Mouse (Mus musculus): Measurements from ENCODE around the gene Mtx1. TPM values are rescaled to one million over a fixed set of nuclear protein-coding genes. Genes with fewer than 3 reads are reported as not detected.
A peak's percentile ranks its signal among the peaks of the same experiment; 100 is the strongest.

Mtx1 gene
- polyA plus RNA-seq, 1 experiment from 2014 or later: 158 TPM

GRCm38 (mm10) chr3:89237682-89238081 lies 10.8 kb upstream of the Mtx1 start:
- Histone ChIP-seq H3K9me3 (no peaks in the 10 kb centered on the region), H3K4me1 (replicated peaks) (peaks cover 7% of the 10 kb centered on the region), H3K27me3 (no peaks in the 10 kb centered on the region), H3K4me2 (replicated peaks) (no peak overlapping the region), H3K27ac (no peak overlapping the region), H3K9ac (replicated peaks) (no peak overlapping the region), H3K4me3 (replicated peaks) (no peak overlapping the region), H3K36me3 (peaks cover 98% of the 10 kb centered on the region)
- ATAC-seq: no peak
- WGBS: 95% methylated on average over 21 of the region's 21 CpGs

- H3K36me3 ChIP-seq: peaks cover 90% of the 10 kb centered on the region
- no peak overlapping the region; the same call in 1 of the 2 replicates for H3K27ac ChIP-seq
- H3K9ac ChIP-seq (replicated peaks): no peak overlapping the region
- H3K4me3 ChIP-seq (replicated peaks): no peak overlapping the region
- ATAC-seq: no peak
- no peaks in the 10 kb centered on the region for H3K9me3 ChIP-seq
- H3K4me1 ChIP-seq (replicated peaks): no peaks in the 10 kb centered on the region
- H3K27me3 ChIP-seq: no peaks in the 10 kb centered on the region
- no peak overlapping the region for H3K4me2 ChIP-seq (replicated peaks)
- WGBS: 95% methylated on average over 10 of the region's 10 CpGs
Measured at GRCm38 (mm10) chr3:89236516-89236915, 9.6 kb upstream of the Mtx1 start.

- peaks cover 62% of the 10 kb centered on the region for H3K36me3 ChIP-seq
- no peak overlapping the region for H3K9ac ChIP-seq (replicated peaks)
- no peak overlapping the region for H3K4me3 ChIP-seq (replicated peaks)
- no peak for ATAC-seq
- no peaks in the 10 kb centered on the region for H3K9me3 ChIP-seq
- H3K27me3 ChIP-seq: no peaks in the 10 kb centered on the region
- WGBS: 89% methylated on average over 14 of the region's 14 CpGs
- no peak overlapping the region for H3K27ac ChIP-seq
- H3K4me2 ChIP-seq (replicated peaks): no peak overlapping the region
- peaks cover 8% of the 10 kb centered on the region for H3K4me1 ChIP-seq (replicated peaks)
Measured at GRCm38 (mm10) chr3:89233562-89234110, 6.7 kb upstream of the Mtx1 start.

GRCm38 (mm10) chr3:89232614-89233013 lies 5.7 kb upstream of the Mtx1 start:
- 74% methylated on average over 6 of the region's 6 CpGs for WGBS
- Histone ChIP-seq H3K27ac (no peak overlapping the region), H3K36me3 (peaks cover 51% of the 10 kb centered on the region)

GRCm38 (mm10) chr3:89231772-89232275 lies 4.9 kb upstream of the Mtx1 start:
- WGBS: 85% methylated on average over 16 of the region's 16 CpGs
- H3K9me3 ChIP-seq: no peaks in the 10 kb centered on the region
- H3K4me1 ChIP-seq (replicated peaks): peaks cover 26% of the 10 kb centered on the region
- H3K36me3 ChIP-seq: peaks cover 44% of the 10 kb centered on the region
- H3K27me3 ChIP-seq: no peaks in the 10 kb centered on the region
- H3K27ac ChIP-seq: no peak overlapping the region
- no peak overlapping the region for H3K4me3 ChIP-seq (replicated peaks)
- H3K4me2 ChIP-seq (replicated peaks): no peak overlapping the region
- no peak overlapping the region for H3K9ac ChIP-seq (replicated peaks)
- ATAC-seq: no peak

More at GRCm38 (mm10) chr3:89232614-89233013, 5.7 kb upstream of the Mtx1 start:
- Histone ChIP-seq H3K4me1 (replicated peaks) (peaks cover 18% of the 10 kb centered on the region), H3K27me3 (no peaks in the 10 kb centered on the region), H3K9me3 (no peaks in the 10 kb centered on the region), H3K9ac (replicated peaks) (no peak overlapping the region), H3K4me2 (replicated peaks) (no peak overlapping the region), H3K4me3 (replicated peaks) (no peak overlapping the region)
- no peak for ATAC-seq

- peaks cover 31% of the 10 kb centered on the region for H3K4me1 ChIP-seq (replicated peaks)
- no peak for ATAC-seq
- H3K4me3 ChIP-seq (replicated peaks): no peak overlapping the region
- no peak overlapping the region for H3K4me2 ChIP-seq (replicated peaks)
- WGBS: 80% methylated on average over 7 of the region's 7 CpGs
- no peak overlapping the region for H3K27ac ChIP-seq
- H3K27me3 ChIP-seq: no peaks in the 10 kb centered on the region
- peaks cover 39% of the 10 kb centered on the region for H3K36me3 ChIP-seq
- no peaks in the 10 kb centered on the region for H3K9me3 ChIP-seq
- H3K9ac ChIP-seq (replicated peaks): no peak overlapping the region
Measured at GRCm38 (mm10) chr3:89231345-89231744, 4.5 kb upstream of the Mtx1 start.

GRCm38 (mm10) chr3:89230561-89230960 lies 3.7 kb upstream of the Mtx1 start:
- no peak overlapping the region for H3K9ac ChIP-seq (replicated peaks)

GRCm38 (mm10) chr3:89229276-89229675 lies 2.4 kb upstream of the Mtx1 start:
- no peaks in the 10 kb centered on the region for H3K9me3 ChIP-seq
- peaks cover 51% of the 10 kb centered on the region for H3K4me1 ChIP-seq (replicated peaks)
- ATAC-seq: no peak
- no peaks in the 10 kb centered on the region for H3K27me3 ChIP-seq
- H3K4me3 ChIP-seq (replicated peaks): no peak overlapping the region
- peaks cover 19% of the 10 kb centered on the region for H3K36me3 ChIP-seq
- WGBS: 56% methylated on average over 4 of the region's 4 CpGs
- no peak overlapping the region for H3K27ac ChIP-seq
- H3K4me2 ChIP-seq (replicated peaks): peak overlapping the region; percentile 83; the same call in 1 of the 2 replicates
- H3K9ac ChIP-seq (replicated peaks): no peak overlapping the region

More at GRCm38 (mm10) chr3:89230561-89230960, 3.7 kb upstream of the Mtx1 start:
- H3K27ac ChIP-seq: no peak overlapping the region
- ATAC-seq: no peak
- H3K4me3 ChIP-seq (replicated peaks): no peak overlapping the region
- no peak overlapping the region for H3K4me2 ChIP-seq (replicated peaks)
- H3K9me3 ChIP-seq: no peaks in the 10 kb centered on the region
- H3K27me3 ChIP-seq: no peaks in the 10 kb centered on the region
- peaks cover 38% of the 10 kb centered on the region for H3K4me1 ChIP-seq (replicated peaks)
- WGBS: 93% methylated on average over 2 of the region's 2 CpGs
- H3K36me3 ChIP-seq: peaks cover 31% of the 10 kb centered on the region

GRCm38 (mm10) chr3:89228836-89229235 lies 1.9 kb upstream of the Mtx1 start, which contains the start of gene Muc1:
TSS of gene Muc1 (plus strand) at chr3:89229057.
- ATAC-seq: no peak
- Histone ChIP-seq H3K9me3 (no peaks in the 10 kb centered on the region), H3K4me2 (replicated peaks) (peak within 1 kb of the TSS; percentile 83), H3K27me3 (no peaks in the 10 kb centered on the region), H3K9ac (replicated peaks) (peak within 1 kb of the TSS; percentile 85), H3K4me3 (replicated peaks) (peak within 1 kb of the TSS; percentile 68), H3K27ac (peak within 1 kb of the TSS; percentile 97), H3K36me3 (peaks cover 19% of the 10 kb centered on the region), H3K4me1 (replicated peaks) (peaks cover 56% of the 10 kb centered on the region)
- WGBS: 40% methylated on average over 10 of the region's 10 CpGs

GRCm38 (mm10) chr3:89228180-89228549 lies 1.3 kb upstream of the Mtx1 start:
- under 1% methylated on average over 20 of the region's 20 CpGs for WGBS
- peak; percentile 9; the same call in 1 of the 2 replicates for ATAC-seq
- H3K4me2 ChIP-seq (replicated peaks): peak overlapping the region; percentile 83
- peaks cover 62% of the 10 kb centered on the region for H3K4me1 ChIP-seq (replicated peaks)
- peaks cover 19% of the 10 kb centered on the region for H3K36me3 ChIP-seq
- H3K27ac ChIP-seq: peak overlapping the region; percentile 97
- peak overlapping the region; percentile 46 for H3K9ac ChIP-seq (replicated peaks)
- no peaks in the 10 kb centered on the region for H3K9me3 ChIP-seq
- H3K27me3 ChIP-seq: no peaks in the 10 kb centered on the region
- H3K4me3 ChIP-seq (replicated peaks): peak overlapping the region; percentile 68

- peak; percentile 79 for ATAC-seq
- H3K27ac ChIP-seq: peak overlapping the region; percentile 97
- peak overlapping the region; percentile 83 for H3K4me2 ChIP-seq (replicated peaks)
- 1% methylated on average over 41 of the region's 41 CpGs for WGBS
- H3K4me1 ChIP-seq (replicated peaks): peaks cover 69% of the 10 kb centered on the region
- H3K9ac ChIP-seq (replicated peaks): peak overlapping the region; percentile 85
- H3K36me3 ChIP-seq: peaks cover 19% of the 10 kb centered on the region
- H3K9me3 ChIP-seq: no peaks in the 10 kb centered on the region
- no peaks in the 10 kb centered on the region for H3K27me3 ChIP-seq
- peak overlapping the region; percentile 68 for H3K4me3 ChIP-seq (replicated peaks)
Measured at GRCm38 (mm10) chr3:89227307-89228179, 655 bp upstream of the Mtx1 start.

- no peaks in the 10 kb centered on the region for H3K27me3 ChIP-seq
- no peak for ATAC-seq
- H3K9me3 ChIP-seq: no peaks in the 10 kb centered on the region
- H3K9ac ChIP-seq (replicated peaks): peak overlapping the region; percentile 85
- peak overlapping the region; percentile 97 for H3K27ac ChIP-seq
- peak overlapping the region; percentile 83 for H3K4me2 ChIP-seq (replicated peaks)
- peaks cover 23% of the 10 kb centered on the region for H3K36me3 ChIP-seq
- peak overlapping the region; percentile 68 for H3K4me3 ChIP-seq (replicated peaks)
- peaks cover 70% of the 10 kb centered on the region for H3K4me1 ChIP-seq (replicated peaks)
- WGBS: 3% methylated on average over 11 of the region's 11 CpGs
Measured at GRCm38 (mm10) chr3:89226361-89226760, 527 bp downstream of the Mtx1 start.

Measured in midbrain, embryonic 13.5 days (tissue).